Mouse (Mus musculus): ENCODE results near the gene Gm20388.

Gene Gm20388

DNA sequence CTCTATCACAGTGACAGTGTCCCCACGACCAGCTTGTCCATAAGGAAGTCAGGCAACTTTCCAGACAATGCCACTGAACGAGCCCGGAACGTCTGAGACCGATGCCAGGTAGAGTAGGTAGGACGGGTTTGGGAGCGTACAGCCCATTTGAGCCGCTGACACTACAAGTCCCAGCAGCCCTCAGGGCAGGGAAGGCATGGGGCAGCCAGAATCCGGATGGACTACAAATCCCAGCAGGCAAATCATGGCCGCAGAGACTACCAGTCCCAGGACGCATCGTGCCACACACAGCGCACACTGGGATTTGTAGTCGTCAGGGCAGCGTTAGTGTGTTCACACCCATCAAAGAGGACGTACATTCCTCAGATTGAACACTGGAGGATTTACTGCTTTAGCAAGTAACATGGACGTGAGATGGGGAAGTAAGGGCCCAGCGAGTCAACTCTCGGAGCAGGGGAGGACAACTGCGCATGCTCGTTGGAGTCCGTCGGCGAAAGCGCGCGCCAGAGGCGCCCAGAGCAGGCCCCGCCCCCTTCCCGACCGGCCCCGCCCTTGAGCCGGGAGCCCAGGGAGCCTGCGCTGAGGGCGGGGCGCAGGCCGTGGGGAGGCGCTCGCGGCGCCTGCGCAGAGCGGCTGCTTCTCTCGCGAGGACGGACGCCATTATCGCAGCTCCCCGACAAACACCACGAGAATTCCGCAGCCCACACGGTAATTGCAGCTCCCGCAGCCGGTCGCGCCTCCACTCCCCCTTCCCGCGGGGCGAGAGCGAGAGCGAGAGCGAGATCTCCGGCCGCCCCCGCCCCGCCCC, 2039.5 kb downstream of the Gm20388 start:
- peak; percentile 99 for DNase-seq

GRCm38 (mm10) chr8:121950749-121951655, 2040.4 kb downstream of the Gm20388 start:
- peak; percentile 80 for DNase-seq

DNA sequence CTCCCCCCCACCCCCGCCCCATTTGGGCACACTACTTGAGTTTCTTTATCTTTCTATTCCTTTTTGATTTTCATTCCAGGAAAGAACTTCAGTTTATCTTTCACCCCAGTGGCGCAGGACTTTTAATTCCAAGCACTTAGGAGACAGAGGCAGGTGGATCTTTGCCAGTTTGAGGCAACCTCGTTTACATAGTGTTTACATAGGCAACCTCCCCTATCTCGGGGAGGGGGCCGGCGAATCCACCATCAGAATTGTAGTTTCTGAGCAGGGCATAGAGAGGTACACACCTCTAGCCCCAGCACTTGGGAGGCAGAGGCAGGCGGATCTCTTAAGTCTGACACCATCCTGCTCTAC, 2041.0 kb downstream of the Gm20388 start:
- DNase-seq: peak; percentile 72

DNA sequence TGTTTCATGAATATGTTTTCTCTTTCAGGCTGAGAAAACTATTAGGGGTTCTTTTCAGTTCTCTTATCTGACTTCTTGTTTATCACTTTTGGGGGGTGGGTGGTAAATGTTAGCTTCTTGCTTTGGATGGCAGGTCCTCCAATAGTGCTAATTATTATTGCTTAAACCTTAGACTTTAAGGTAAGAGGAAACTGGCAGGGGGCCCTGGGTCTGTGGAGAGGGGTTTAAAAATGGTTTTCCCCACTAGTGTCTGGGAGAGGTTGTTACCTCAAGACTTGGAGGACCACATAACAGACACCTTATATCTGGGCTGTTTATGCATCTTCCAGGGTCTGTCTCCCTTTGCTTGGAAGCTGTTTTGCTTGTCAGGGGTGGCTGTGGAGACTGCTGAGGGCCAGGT, 2041.5 kb downstream of the Gm20388 start:
- peak; percentile 60 for DNase-seq

GRCm38 (mm10) chr8:121952800-121953199, 2042.2 kb downstream of the Gm20388 start:
- peak; percentile 46 for DNase-seq

DNA sequence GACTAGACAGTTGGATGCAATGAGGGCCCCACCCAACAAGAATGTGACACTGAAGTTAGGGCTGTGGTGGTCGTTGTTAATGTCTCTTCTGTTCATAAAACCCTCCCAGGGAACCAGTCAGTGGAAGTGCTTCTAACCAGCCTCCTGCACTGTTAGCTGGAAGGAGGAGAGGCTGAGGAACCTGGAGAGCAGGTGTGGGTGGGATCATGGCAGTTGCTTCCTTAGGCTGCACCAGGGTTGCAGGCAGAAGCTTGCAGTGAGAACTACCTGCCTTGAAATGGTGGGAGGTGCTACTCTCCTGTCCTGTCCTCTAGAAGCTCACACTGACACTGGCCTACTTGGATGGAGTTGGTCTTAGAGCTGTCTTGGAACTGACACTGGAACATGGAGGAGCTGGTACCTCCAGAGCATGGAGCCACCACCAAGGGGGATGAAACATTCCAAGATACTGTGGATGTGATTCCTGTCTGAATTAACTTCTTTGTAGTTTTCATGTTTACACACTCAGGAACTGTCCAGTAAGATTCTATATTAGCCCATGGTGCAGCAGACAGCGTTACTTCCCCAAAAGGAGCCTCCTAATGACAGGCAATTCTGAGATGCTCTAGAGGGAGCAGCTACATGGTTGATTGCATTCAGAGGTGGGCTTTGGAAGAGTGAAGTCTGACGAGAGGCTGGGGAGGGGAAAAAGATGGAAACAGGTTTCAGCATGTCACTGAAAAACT, 2043.3 kb downstream of the Gm20388 start:
- DNase-seq: no peak

- no peak for DNase-seq
Observed at GRCm38 (mm10) chr8:121954981-121955555, 2044.4 kb downstream of the Gm20388 start.

- DNase-seq: no peak
Observed at GRCm38 (mm10) chr8:121955825-121956500, 2045.3 kb downstream of the Gm20388 start.

DNA sequence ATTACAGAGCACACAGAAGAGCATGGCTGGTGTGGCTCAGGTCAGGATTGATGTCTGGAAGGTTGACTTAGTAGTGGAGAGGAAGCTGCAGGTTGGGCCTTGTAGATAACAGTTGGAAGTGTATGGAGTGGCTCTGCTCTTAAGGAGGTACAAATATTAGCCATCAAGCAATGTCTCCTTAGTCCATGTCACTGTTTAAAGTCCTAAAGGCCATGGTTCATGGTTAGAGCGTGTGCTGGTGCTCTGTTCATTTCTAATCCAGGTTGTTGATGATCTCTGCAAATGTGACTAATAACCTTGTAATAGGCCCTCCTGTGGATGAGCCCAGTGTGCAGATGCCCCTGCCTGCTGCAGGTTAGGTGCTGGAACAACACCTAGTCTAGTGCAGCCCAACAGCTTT, 2047.8 kb downstream of the Gm20388 start:
- DNase-seq: no peak

GRCm38 (mm10) chr8:121962892-121963291, 2052.3 kb downstream of the Gm20388 start:
- no peak for DNase-seq

- DNase-seq: no peak
Observed at GRCm38 (mm10) chr8:121964716-121965512, 2054.3 kb downstream of the Gm20388 start.

- DNase-seq: no peak
Observed at GRCm38 (mm10) chr8:121966110-121966509, 2055.5 kb downstream of the Gm20388 start.

DNA sequence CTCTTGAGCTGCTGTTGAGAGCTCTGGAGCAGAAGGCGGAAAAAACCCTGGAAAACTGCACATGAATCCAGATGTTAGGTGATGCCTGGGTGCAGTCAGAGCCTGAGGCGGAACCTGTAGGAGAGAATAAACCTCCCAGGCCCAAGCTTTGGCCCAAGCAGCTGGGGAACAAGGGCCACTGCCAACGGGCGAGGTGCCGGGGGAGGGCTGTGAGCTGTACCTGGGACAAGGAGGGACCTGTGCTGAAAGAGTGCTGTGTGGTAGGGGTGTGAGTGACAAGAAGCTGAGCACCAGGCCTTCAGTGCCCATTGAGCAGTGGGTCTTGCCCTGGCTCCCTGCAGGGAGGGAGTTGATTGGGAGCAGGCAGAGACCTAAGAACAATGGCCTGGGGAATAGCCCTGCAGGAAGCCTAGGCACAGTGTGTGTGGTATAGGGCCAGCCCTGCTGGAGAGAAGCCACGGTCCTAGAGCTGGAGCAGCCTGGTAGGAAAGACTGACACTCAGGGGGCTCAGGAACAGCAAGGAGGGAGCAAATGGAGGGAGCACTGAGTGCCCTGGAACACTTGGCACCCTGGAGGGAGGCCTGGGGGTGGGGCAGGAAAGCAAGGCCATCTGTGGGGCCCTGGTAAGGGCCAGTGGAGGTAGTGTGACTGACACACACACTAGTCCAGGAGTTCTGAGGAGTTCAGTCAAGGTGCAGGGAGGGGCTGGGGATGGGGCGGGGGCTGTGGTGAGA, 2056.2 kb downstream of the Gm20388 start:
- no peak for DNase-seq

- no peak for DNase-seq
Observed at GRCm38 (mm10) chr8:121967977-121968376, 2057.3 kb downstream of the Gm20388 start.

DNA sequence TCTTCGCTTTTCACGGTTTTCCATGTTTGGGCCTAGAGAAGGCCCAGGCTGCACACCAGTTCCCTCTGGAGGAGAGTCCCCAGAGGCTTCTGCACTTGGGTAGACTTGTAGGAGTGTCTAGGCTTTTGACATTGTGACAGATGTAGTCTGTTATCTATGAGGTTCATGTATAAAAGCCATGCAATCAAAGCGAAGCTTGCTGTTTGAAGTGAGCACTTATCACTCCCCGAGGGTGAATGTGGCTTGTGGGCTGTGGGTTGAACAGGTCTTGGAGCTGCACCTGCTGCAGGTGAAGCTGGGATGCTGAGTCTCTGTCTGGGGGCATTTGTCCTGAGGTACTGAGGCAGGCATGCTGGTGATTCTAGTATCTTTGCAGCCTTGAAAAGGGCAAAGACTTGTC, 2057.9 kb downstream of the Gm20388 start:
- DNase-seq: no peak

GRCm38 (mm10) chr8:121970225-121970624, 2059.6 kb downstream of the Gm20388 start:
- no peak for DNase-seq

DNA sequence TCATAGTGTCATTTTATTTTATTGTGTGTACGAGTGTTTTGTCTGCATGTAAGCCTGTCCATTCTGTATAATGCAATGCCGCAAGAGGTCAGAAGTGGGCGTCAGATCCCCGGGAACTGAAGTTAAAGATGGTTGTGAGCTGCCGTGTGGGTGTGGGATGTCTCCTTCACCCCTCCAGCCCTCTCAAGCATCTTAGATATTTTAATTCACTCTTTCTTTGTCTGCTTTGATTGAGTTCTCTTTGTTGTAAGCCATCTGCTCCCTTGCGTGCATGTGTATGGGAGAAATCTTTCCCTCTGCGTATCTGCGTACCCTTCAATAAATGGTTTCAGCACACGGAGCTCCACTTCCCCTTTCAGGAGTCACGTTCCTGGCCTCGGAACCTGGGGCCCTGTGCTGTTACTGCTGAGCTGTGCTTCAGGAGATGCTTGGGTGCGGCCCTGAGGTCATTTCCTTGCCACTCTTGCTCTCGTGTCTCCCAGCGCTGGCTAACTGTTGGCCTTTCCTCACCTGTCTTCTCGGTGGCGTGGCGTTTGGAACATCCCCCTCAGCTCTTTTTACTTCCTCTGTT, 2060.9 kb downstream of the Gm20388 start:
- DNase-seq: no peak

- DNase-seq: no peak
Observed at GRCm38 (mm10) chr8:121973906-121974305, 2063.3 kb downstream of the Gm20388 start.

GRCm38 (mm10) chr8:121977819-121978590, 2067.4 kb downstream of the Gm20388 start:
- peak; percentile 78 for DNase-seq
